Mouse (Mus musculus) left cerebral cortex, adult 18-20 months (tissue): Measurements from ENCODE around the gene Sh3gl2. TPM values are rescaled to one million over a fixed set of nuclear protein-coding genes. Genes with fewer than 3 reads are reported as not detected.

ENCODE experiments used
- DNase-seq, 2 experiments: peaks; one replicate each; pipeline ENCODE4 v3.0.0; 2021 to 2022; ENCODE audit warnings: low spot score in 2 of 2, mixed read lengths in 1 of 2
- total RNA-seq, 2 experiments: library from RNA; stranded (reverse); gene quantifications; 2 replicates each; pipeline ENCODE4 v1.2.3; 2021

The Sh3gl2 gene
- total RNA-seq, 2 experiments from 2014 or later, result 252 to 272 TPM

DNA sequence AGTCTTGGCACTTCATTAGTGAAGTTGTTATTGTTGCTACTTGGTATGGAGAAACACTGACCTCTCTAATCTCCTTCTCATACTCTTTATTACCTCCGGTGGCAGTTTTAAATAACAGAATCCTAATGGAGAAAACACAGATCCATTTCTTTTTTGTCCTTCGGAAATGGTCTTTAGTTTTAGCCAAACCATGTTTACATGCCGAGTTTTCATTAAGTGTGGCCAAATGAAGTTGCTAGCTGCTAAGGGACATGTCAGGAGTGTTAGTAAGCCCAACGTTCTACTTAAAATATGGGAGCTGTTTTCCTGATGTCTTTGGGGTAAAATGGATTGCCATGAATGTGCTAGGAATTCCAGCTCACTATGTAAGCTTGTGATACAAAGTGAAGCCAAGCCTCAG lies 86.4 kb downstream of the Sh3gl2 start:
- DNase-seq, result no peak

DNA sequence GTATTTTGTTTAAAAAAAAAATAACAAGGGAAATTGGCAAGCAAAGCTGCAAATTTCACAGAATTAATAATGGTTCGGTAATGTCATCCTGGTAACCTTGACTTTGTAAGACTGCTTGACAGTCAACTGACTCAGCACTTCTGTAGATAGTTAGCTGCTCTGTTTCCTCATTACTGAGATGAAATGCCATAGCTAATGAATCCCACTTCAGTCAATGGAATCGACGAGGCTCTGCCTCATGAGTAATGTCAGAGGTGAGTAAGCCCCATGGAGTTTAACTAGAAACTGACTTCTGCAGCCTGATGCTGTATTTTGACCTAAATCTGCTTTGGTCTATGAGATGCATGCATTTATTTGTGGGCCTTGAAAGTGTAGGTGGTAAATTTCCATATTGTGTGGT lies 88.4 kb downstream of the Sh3gl2 start:
- DNase-seq, result no peak

DNA sequence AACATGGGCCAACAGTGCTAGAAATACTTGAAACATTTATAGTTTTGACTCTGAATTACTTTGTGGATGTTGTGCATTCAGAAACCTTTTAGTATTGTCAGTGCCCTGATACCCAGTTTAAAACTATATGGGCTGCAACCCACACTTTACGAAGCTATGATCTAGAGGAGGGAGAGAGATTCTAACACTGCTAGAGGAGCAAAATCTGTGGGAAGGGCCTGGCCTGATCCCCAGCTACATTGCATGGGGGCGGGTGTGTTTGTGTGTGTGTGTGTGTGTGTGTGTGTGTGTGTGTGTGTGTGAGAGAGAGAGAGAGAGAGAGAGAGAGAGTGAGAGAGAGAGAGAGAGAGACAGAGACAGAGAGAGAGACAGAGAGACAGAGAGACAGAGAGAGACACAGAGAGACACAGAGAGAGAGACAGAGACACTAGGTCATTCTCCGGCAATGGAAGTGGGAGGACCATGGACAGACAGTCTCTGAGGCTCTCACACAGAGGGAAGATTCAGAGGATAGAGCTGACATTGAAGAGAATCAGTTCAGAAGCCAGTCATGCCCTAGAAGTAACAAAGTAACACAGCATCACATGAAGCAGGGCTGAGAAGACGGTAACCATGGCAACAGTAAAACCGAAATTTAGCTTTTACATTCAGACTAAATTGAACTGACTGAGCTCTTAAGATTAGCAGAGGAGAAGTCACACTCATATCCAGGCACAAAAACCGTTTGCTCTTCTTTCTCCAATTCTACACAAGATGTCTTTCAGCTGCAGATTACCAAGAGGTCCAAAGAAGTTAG lies 95.9 kb downstream of the Sh3gl2 start:
- DNase-seq, result peak in 1 of 2 experiments; percentile 36

DNA sequence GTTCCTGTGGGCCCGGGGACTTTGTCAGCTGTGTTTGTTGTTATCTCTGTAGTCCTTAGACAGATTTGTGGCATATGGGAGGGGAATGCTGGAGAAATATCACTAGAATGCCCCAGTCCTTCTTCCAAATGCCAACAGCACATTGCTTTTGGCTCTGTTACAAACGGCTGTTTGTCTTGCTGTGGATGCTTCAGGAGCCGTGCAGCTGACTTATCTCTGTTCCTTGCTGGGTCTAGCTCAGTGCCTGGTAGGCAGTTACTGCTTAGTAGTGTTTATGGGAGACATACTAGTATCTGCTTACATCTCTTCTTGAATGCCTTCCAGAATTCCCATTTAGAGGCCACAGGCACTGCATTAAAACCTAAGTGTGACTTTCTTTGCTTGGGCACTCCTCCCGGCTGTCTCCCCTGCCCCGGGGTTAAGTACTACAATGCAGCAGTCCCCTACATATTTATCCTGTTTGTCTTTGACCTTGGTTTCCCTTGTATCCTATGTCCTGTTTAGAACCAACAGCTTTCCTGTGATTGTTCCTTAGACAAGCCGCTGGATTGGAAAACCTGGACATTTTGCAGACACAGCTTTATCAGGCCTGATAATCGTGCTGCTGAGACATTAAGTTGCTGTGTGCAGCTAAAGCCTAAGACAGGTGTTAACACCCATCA lies 101.1 kb downstream of the Sh3gl2 start:
- DNase-seq, result no peak

DNA sequence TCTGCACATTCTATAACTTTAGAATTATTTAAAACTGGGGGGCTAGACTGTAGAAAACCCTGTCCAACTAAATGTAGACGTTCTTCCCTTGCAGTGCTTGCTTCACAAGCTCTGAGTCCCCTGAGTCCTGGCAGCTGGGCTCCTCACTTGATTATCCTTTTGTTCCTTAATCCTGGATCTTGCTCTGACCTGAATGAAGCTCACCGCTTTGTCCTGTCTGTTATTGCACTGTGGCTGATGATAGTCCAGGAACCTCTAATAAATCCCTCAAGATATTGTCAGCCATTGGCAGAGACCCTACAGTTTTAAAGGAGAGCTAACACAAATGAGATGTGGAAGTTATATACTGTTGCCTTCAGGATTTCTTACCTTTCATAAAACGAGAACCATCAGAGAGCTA lies 114.2 kb downstream of the Sh3gl2 start:
- no peak for DNase-seq

DNA sequence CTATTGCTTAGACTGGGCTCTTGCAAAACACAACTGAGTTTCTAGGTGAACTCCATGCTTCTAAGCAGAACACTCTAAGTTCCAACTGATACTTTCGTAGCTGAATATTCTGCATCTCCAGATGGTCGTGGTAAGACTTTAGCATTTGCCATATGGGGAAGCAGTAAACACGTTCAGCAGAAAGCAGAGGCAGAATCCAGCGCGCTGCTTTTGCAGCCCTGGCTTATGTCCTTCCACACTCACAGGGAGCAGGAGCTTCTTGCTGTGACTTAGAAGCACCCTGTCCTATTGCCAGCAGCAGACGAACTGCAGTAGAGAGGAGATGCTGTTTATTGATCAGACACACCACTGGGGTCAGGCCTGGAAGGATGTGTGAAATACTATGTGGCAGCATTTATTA lies 120.5 kb downstream of the Sh3gl2 start:
- peak; percentile 61 to 73 for DNase-seq

DNA sequence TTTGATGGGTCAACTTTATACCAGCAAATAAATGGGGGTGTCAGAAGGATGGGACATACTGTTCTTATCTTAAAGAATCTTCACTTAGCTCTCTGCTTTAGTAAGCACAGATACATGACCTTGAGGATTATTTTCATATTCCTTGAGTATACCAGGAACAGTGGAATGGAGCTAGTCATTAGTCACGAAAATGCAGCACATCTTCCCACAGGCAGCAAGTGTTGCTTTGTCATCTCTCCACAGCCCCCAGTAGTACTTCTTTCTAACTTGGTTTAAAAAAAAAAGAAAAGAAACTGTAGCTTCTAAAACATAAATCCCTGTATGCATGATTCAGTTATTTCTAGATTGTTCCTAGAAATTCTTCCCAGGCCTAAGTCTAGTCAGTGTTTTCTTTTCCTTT lies 121.1 kb downstream of the Sh3gl2 start:
- DNase-seq, result no peak

DNA sequence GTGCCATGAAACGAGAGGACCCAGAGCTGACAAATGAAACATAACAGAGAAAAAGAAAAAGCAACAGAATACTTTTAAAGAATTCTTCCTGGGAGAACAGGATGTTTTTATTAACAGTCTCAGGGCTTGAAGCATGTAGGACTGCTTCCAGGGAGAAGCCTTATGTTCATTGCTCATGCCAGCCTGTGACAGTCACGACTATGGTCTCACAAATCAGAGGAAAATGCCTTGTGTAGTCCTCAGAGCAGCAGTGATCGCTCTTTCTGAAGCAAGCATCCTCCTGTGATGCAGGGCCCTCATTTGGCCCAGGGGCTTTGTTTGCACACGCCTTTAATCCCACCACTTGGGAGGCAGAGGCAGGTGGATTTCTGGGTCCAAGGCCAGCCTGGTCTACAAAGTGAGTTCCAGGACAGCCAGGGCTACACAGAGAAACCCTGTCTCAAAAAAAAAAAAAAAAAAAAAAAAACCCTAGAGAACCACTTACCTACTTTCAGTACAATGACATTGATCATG lies 129.8 kb downstream of the Sh3gl2 start:
- peak; percentile 52 to 54 for DNase-seq

DNA sequence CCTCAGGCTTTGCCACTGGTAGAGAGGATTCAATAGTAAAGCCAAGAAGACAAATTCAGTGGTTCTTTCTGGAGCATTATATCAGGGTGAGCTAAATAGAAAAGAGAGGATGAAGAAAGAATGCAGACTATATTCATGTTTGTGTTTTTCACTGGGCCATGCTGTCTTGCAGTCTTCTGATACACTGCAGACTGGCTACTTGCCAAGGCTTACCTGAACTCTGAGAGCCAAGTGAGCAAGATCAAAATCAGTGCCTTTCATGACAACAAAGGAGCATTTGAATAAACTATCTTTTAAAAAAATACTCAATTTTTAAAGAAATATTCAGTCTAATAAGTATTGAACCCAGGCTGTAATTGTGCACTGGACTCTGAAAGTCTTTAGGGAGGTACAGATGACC lies 131.4 kb downstream of the Sh3gl2 start:
- DNase-seq, result no peak

DNA sequence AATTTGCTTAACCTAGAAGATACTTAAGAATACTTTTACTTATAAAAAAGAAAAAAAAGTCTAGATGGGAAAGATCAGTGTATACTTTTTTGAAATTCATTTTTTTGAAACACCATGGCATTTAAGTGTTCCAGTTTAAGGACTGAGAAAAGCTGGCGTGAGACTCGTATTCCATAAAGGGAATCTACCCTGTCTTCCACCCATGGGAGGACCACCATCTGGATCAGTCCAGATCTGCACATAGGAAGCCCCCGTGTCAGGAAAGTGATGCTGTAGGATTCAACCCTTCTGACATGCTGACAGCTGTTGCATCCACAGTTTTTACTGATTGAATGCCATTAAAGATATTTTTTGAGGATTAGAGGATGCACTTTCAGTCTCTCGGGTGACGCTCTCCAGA lies 134.2 kb downstream of the Sh3gl2 start:
- no peak for DNase-seq

DNA sequence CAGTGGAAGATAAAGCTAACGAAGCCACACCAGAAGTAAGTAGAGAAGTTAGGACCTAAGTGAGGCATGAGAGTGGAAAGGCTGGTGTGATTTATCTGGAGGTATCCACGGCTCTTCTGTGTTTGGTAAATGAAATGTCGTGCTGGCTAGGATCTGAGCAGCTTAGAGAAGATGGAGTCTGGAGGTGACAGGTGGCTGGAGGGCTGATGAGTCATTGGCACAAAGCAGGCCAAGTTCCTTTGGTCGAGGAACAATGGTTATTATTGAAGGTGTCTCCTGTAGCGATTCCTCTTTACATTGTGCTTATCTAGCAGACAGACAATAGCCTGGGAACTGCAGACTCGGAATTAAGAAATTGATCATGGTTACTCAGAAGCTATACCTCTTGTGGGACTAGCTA lies 135.8 kb downstream of the Sh3gl2 start:
- DNase-seq, result no peak

DNA sequence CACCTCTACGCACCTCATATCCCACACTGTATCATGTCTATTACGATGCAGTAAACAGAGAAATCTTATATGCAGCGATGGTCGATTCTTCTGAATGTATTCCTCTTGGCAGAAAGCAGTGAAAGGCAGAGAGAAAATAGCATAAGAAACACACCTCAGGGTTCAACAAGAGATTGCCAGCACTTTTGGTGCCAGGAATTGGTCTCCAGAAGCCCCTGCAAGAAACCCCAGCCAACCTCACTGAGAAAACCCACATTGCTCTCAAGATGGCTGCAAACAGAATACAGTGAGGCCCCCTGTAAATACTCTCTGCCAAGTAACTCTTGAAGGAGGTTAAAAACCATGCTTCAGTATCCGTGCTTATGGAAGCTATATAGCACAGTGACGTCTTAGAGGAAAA lies 141.0 kb downstream of the Sh3gl2 start:
- DNase-seq, result no peak

DNA sequence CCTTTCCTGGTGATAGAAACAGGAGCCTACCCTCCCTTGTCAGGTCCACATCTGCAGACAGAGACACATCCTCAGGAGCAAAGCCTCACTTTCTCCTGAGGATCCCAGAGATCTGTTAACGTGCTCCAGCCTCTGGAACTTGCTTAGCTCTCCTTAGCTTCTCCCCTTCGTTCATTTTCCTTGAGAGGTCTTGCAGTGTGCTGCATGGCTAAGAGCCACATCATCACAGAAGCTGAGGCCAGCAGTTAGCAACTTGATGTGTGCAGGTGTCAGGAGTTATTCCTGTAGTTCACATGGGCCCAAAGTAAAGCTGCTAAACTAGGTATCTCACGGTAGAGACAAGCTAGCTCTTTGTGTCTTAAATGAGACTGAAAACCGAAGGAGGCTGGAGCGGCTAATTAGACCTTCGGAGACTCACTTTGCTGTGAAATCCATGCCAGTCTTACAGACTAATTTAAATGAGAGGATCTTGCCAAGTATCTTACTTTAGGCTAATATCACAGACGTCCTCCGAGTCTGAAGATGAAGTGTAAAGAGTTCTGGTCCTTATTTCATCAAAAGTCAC lies 143.2 kb downstream of the Sh3gl2 start:
- no peak for DNase-seq

DNA sequence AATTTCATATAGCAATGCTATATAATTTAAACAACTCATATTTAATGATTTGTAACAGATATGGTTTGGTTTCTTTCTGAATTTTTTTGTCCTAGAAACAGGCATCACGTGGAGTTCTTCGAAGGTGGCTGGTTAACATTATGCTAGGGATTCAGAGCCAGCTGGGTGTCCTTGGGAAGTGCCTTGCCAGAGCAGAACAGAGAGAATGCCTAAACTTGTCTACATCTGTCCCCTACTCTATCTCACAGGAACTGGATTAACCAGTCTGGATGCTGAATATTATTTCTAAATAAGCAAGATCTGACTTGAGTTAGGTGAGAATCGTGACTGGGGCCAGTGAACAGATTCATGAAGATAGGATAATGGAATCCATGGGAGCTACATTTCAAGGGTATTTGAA lies 157.7 kb downstream of the Sh3gl2 start:
- DNase-seq, result no peak

DNA sequence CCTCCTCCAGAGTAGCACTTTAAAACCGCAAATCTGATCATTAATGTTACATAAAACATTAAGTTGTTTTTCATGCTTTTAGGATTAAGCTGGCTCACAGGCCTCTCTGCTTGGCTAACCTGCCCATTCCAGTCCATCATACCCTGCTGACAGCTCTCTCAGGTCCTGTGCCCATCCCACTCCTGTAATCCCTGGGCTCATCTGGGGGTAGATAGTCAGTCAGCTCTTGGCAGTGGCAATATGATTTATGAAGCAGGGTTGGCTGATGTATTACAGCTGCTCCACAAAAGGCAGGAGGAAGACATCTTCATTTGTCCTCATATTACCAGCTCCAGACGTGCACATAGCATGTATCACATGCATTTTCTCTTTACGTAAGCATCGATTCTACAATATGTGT lies 158.3 kb downstream of the Sh3gl2 start:
- DNase-seq, result no peak

DNA sequence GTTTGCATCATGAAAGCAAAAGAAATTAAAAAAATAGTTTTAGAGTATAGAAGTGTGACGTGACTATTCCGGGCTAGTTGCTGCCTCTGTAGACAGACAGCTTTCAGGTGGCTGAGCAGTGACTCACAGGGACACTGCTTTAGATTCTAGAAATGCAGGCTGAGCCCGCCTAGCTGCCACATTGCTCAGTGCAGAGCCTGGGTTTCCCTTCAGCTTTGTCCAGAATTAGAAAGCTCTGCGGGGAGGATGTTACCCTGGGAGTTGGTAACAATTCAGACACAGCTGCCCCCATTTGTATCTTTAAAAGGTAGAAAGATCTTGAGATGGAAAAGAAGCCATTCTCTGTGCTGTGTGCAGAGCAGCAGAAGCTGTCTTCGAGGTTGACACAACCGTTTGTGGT lies 166.1 kb downstream of the Sh3gl2 start:
- peak; percentile 61 to 70 for DNase-seq

DNA sequence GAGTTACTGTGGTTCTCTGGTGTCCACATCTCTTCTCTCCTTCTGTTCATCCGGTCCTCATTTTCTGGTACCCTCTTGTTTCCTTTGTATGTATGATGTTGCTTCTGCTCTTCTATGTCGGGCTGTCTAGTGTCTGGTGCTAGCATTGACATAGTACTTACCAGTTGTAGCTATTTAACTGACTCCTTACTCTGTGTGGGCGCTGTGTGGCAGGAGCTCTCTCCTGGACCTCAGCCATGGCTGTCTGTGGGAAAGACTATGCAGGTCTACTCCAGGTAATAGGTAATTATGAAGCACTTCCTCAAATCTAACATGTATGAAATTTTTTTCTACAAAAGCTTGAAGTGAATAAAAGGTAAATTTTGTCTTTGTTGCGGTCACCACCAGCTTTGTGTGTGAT lies 169.9 kb downstream of the Sh3gl2 start:
- DNase-seq, result no peak

DNA sequence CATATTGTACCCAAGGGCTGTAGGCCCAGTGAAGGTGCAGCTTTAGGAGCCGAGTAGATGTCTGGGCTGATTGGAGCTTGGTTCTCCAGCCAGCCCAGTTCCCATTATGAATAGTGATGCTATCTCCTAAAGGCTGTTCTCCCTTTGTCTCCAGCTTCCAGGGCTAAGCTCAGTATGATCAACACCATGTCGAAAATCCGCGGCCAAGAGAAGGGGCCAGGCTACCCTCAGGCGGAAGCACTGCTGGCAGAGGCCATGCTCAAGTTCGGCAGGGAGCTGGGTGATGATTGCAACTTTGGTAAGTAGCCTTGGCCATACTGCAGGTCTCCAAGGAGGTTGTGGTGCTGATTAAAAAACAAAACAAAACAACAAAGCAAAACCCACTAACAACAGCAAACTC lies 171.3 kb downstream of the Sh3gl2 start:
- DNase-seq, result no peak

DNA sequence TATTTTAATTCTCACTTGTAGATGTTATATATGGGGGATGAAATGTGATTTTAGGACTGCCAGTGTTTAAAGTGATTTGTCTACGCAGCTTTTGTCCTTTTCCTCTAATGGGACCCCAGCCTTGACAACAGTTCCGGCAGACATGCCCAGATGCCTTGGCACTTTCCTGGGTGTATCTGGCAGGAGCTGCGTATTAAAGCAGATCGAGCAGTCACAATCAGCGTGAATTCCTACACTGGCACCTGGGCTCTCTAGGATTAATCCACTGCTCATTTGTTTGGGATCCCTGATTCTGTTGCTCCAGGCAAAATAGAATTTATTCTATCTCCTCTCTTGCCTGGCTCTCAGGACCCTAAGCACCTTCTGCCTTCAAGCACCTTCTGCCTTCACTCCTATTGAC lies 171.7 kb downstream of the Sh3gl2 start:
- DNase-seq, result no peak

DNA sequence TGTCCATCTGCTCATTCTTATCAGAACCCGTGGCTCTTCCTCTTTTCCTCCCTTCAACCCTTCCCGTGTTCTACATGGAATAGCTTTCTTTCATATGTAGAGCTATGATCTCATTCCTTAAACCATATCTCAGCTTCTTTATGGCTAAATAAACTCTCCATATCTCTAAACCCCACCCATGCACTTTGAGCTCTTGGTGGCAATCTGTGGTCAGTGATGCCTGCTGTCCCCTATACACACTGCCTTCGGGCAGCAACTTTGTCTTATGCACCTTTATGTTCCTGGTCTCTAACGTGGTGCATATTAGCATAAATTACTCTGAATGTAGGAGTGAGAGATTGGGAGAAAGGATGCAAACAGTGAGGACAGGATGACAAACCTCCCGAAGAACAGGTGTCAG lies 180.3 kb downstream of the Sh3gl2 start:
- DNase-seq, result no peak

DNA sequence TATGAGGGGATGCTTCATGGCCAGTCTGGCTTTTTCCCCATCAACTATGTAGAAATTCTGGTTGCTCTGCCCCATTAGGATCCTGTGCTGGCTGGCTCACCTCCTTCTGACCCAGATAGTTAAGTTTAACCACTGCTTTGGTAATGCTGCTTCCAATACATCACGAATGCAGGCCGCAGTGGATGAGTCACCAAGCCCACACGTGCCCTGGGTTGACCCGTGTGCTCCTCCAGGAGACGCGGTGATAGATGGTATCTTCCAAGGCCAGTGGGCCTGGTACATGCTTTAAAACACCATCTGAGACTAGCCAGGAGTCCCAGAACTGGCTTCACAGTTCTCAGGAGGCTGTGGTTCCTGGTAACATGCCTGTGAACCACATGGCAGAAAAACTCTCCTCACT lies 182.8 kb downstream of the Sh3gl2 start:
- no peak for DNase-seq

DNA sequence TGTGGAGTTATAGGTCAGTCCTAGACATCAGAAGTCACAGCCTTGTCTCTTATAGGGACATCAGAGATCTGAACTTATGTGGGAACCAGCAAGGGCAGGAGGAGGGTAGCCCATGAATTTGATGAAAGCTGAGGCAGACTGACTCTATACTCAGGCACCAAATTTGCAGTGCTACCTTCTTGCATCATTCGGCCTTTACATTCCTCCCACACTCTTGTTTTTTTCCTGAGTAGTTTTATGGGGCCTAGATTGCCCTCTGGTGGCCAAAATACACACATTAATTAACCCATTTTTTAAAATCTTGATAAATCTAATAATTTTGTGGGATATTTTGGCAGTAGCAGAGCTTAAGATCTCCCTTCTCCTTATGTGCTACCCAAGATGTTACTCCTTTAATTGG lies 186.9 kb downstream of the Sh3gl2 start:
- DNase-seq, result no peak
